Mouse (Mus musculus) induced T-regulatory cell, adult 2 months (primary cell): ENCODE measurements around the gene Rnf207.

Experiments
- DNase-seq: peaks from one replicate; pipeline ENCODE4 v3.0.0-alpha.2; 2012; ENCODE audit warnings: low read depth

Rnf207 gene

DNA sequence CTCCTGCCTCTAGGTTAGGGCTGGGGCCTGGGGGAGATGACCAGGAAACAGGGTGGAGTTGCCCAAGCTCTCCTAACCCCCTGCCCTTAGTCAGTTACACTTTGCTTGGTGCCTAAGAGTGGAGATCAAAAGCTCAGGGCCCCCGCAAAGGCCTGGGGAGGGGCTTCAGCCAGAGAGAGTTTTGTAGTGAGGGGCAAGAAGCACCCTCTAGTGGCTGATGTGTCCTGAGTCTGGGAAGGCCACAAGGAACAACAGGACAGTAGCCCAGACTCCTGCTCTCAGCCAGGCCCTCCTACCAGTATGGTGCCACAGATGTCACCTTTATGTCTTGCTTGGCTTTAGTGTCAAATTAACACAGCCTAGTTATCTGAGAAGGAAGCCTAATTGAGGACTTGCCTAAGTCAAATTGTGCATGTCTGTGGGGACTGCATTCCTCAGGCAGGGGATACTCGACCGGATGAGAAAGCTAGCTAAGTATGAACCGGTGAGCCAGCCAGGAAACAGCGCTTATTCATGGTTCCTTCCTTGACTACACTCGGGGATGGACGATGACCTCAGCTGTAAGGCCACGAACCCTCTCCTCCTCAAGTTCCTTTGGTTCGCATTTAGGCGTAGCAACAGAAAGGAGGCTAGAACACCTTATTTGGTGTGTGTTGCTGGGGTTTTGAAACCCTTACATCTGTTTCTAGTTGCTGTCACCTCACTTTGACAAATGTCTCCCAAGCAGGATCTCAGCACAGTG, 24.4 kb downstream of the Rnf207 start:
- DNase-seq, result no peak

DNA sequence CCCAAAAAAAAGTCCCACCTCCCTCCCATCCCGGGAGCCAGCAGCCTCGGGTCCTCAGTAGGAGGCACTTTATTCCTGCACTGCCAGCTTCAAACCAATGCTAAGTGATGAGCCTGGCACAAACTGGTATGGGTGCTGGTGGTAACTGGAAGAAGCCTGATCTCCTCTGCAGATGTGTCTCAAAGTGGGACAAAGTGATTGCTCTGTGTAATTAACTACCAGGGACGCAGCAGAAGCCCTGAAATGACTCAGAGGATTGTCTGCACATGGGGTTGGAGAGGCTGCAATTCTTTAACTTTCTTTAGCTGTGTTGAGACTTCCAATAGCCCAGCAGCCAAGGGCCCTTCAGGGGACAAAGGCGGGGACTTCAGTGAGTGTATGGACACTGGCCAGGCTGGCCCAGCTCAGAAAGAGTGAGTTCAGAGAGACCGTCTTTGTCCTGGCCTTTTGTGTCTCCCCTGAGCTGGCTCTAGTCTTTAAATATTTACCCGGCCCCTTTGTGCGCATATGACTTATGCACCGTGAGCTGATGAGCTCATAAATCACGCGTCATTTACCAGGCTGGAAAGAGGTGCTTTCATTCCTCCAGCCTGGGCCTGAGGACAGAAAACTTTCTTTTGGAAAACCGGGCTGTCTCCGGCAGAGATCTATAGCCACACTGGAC, 26.6 kb downstream of the Rnf207 start:
- no peak for DNase-seq

DNA sequence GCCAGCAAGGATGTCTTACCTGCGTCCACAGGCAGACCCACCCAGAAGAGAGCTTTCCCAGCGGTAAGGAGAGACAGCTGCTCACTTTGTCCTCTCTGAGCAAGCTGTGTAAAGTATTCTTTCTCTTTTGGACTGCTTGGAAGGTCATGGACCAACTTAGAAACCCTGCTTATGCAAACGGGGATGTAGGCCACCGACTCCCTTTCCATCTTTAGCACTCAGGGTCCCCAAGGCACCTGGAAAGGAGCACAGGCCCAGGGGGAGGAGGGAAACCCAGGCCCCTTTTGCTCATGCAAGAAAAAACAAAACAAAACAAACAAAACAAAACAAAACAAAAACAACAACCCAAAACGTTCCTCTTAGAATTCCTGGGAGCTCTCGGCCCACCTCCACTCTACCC, 27.2 kb downstream of the Rnf207 start, which contains the start of gene Hes3:
Hes3 (minus strand) TSS at position 101 of the 400 bp plus-strand sequence.
- no peak for DNase-seq

- no peak for DNase-seq
Observed at GRCm38 (mm10) chr4:152290991-152291390, 27.8 kb downstream of the Rnf207 start.

DNA sequence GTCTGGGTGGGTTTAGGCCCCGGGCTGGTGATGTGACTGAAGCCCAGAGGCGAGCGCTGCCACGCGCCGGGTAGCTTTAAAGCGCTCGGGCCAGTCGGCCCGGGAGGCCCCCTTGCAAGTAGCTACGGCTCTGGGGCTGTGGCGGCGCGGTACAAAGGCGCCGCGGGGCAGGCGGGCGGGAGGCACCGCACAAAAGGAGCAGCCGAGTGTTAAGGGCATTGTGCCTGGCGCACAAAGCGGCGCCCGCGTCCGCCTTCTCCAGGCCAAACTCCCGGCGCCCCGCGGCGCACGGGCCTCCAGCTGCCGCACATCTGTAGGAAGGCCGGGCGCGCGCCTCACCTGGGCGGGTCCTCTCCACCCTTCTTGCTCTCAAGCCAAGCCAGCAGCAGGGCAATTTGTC, 28.4 kb downstream of the Rnf207 start:
- no peak for DNase-seq

GRCm38 (mm10) chr4:152288398-152288945, 30.3 kb downstream of the Rnf207 start:
- DNase-seq, result no peak

- no peak for DNase-seq
Observed at GRCm38 (mm10) chr4:152287317-152288120, 31.3 kb downstream of the Rnf207 start.

GRCm38 (mm10) chr4:152286887-152287286, 31.9 kb downstream of the Rnf207 start:
- DNase-seq, result peak; percentile 66

GRCm38 (mm10) chr4:152286183-152286582, 32.6 kb downstream of the Rnf207 start:
- no peak for DNase-seq

DNA sequence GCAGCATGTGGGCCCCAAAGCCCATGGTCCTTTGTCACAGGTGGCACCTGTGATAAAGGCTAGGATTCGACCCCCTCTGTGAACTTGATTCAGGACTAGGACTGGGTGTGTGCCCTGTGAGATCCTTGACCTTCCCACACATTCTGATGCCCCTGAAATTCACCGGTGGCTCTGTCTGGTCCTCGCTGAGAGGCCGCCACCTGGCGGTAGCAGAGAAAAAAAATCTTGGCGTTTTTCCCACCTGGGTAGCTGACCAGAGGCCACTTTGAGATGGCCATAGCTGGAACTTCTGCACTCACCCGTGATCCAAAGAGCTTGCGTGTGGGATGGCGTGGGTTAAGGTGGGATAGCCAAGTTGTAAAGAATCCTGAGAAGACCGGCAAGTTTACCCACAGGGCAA, 33.3 kb downstream of the Rnf207 start:
- DNase-seq, result peak; percentile 69

GRCm38 (mm10) chr4:152283186-152283950, 35.4 kb downstream of the Rnf207 start:
- DNase-seq, result peak; percentile 89

DNA sequence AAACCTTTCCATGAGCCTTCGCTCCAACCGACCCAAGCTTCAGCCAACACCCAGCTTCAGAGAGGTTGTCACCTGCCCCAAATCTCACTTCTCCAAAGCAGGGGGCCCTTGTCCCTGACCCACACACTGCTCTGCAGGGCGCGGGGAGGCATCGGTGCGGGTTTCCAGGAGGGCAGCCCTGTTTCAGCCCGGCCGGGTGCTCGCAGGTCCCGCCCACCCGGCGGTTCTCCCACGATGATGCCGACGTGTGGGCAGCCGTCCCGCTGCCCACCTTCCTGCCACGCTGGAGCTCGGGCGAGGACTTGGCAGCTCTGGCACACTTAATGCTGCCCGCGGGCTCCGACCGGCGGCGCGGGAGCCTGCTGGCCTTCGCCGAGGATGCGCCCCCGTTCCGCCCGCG, 36.1 kb downstream of the Rnf207 start:
- no peak for DNase-seq

GRCm38 (mm10) chr4:152281601-152282000, 37.2 kb downstream of the Rnf207 start:
- no peak for DNase-seq

DNA sequence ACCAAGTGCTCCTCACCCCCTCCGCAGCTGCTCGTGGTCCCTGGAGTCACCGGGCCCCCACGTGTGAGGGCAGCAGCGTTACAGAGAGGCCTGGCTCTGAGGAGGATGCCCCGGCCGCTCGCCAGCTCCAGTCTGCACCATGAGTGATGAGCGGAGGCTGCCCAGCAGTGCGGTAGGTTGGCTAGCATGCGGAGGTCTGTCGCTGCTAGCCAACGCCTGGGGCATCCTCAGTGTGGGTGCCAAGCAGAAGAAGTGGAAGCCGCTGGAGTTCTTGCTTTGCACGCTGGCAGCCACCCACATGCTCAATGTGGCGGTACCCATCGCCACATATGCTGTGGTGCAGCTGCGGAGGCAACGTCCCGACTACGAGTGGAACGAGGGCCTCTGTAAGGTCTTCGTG, 39.8 kb downstream of the Rnf207 start:
- DNase-seq, result no peak

GRCm38 (mm10) chr4:152277916-152278315, 40.9 kb downstream of the Rnf207 start:
- DNase-seq, result no peak

DNA sequence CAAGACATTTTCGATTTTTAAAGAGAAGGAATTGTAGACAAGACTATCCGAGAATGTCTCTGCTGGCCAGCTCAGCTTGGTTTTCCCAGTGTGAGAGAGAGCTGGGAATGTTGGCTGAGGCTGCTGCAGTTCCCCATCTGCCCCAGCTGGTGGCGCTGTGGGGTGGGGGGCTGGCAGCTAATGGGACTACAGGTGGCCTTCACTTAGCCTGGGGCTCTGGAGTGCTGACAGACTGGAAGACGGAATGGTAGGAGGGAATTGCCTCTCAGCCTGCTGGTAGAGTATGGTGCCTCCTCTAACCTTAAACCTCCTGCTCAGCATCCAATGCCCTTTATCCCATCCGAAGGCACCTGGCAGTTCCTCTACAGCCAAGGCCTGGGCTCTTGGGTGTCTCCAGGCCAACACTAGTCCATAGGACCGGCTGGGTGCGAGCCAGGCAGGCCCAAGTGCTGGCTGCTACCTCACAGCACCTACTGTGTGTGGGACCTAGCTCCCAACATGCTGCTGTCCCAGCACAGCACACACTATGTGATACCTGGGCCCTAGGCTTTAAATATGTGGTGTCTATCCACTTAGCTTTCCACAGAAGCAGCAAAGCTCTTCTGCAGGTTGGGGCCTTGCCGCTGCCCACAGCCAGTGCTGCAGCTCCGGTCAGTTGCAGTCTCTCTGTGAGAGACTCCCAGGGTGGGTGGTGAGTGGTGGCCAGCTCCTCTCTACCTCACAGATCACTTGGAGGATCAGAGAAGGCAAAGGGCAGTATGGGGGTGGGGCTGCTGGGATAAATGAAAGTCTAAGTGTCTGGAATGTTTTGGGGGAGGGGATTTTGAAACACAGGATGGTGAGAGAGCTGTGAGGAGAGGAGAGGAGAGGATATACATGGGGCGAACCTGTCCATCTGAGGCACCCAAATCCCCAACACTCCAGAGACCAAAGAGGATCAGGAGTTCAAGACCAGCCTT, 42.1 kb downstream of the Rnf207 start:
- no peak for DNase-seq

DNA sequence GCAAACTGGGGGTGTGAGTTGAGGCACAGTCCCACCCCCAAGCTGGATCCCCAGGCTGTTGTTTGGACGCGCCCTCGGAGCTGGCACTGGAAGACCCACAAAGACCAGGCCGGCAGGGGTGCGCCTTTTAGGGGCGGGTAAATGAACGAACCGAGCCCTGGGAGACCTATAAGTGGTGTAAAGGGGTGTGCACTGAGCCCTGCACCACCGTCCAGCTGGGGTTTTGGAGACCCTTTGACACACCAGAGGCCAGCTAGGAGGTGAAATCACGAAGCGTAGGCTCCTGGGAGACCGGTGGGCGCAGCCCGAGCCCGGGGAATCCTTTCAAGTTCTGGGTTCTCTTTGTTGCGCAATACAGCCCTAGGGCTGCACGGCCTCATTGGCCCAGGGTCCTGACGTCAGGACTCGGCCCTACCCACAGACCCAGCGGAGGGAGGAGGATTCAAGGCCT, 44.1 kb downstream of the Rnf207 start:
- DNase-seq, result no peak

DNA sequence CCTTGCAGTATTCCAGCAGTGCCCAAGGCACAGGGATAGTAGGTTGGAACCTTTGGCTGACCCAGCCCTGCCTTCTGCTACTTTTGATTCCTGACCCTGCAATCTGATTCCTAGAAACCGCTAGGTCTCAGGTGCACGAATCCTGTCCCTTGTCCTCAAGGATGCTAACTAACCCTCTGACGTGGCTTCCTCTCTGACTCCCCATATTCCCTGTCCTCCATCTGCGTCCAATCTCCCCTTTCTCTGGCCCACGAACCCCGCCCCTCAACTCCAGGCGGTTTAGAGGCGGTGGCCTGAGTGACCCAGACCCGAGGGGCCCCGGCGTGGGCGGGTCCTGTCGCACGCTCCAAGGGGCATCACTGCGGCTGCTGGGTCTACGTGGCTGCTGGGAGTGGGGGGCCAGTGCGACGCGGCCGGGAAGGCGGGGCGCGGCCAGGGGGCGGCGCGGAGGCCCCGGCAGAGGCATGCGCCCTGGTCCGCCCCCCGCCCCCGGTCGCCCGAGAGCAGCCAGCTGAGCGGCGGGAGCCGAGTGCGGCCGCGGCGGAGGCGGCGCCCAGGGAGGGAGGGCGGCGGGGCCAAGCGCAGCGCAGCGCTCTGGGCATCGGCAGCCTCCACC, 45.1 kb downstream of the Rnf207 start, which contains the start of gene Gpr153:
Gpr153 (plus strand) TSS at position 612 of the 616 bp plus-strand sequence.
- no peak for DNase-seq

DNA sequence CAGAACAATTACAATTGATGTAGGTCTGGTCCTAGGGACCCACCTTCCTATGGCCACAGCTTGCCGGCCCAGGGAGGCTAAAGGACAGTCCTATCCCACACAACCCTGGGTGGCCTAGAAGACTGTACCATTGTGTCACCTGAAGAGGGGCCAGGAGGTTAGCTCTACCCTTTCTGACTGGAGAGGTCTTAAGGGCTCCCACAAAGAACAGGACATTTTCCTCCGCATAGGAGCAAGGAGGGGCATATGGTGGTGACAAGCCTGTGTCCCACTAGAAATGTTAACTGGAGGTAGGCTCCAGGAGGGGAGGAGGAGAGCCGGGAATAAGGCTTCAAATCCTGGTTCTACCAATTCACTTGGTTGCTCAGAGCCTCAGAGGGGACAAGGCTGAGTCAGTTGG, 45.6 kb downstream of the Rnf207 start:
- no peak for DNase-seq
